Mouse (Mus musculus) lung, adult 2 months (tissue): Measurements from ENCODE around the gene Camkv.

Experiments used
- CTCF ChIP-seq: fragments of 200-500 bp; IDR thresholded peaks from 2 replicates; pipeline ENCODE4 v1.5.1; 2011; ENCODE audit warnings: mild to moderate bottlenecking, low read length, control low read depth; ENCODE audit not compliant: insufficient read depth
- POLR2A ChIP-seq: fragments of 200-500 bp; IDR thresholded peaks from 2 replicates; pipeline ENCODE4 v1.6.1; 2011; ENCODE audit warnings: low read depth, mild to moderate bottlenecking, control low read depth, low read length, borderline replicate concordance; ENCODE audit errors: extremely low read depth

DNA sequence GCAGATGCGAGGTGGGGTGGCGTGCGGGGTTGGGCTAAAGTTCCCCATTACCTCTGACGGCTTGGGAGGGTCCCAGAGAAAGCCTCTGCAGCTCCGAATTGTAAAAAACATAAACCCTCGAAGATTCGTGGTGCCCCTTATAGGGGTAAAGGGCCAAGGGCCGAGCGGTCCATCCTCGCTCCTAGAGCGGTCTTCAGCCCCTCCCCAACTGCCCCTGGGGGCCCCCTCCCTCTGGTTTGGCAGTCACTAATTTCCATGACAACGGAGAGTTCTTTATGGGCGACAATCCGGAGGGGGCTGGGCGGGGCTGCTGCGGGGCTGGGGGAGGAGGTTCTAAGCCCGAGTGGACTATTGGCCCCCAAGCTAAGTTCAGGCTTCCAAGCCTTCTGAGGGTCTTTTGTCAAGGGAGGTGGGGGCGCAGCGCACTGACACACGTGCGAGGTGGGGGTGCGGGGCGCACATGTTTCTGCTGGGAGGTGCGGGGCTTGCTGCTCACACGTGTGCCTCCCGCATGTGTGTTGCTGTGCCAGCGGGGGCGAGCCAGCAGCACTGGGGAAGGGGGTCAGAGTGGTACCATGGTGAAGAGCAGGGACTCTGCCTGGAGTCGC is 845 bp downstream of the Camkv start:
- no peak for TF ChIP-seq CTCF
- no peak for TF ChIP-seq POLR2A
